10 mouse cellular contexts compared by ENCODE assay signal in the genomic region with DNA sequence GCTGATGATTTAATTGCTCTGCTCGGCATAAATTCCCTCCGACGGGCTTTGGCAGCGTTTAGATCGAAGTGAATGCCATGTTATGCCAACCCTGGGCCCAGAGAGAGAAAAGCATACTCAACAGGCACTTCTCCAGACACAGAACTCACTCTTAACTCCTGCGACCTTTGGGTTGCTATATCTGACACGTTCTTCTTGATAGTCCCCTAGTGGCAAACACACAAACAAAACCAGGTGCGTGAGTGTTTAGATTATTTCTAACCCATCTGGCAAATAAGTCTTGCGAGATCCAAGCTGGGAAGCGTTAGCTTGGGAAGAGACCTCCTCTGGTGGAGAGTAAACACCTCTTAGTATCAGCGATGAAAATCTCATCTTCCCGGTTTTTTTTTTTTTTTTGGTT. TPM values are rescaled to one million over a fixed set of nuclear protein-coding genes. Genes with fewer than 3 reads are reported as not detected.
A peak's percentile ranks its signal among the peaks of the same experiment; 100 is the strongest.
DNase-seq lines count a peak whose midpoint lies in the region; ATAC-seq and TF ChIP-seq lines count a peak whose summit lies in the region.
"Had no signal": no experiment of that assay in that cellular context is flagged by ENCODE, and none has a peak within 500 bp of the region (broad histone marks: within the 10 kb centered on the region; RNA-seq: fewer than 3 reads in every experiment).

No protein-coding gene starts in this region.

- H3K4me3 ChIP-seq in heart, embryonic 14.5 days (ENCODE audit: control insufficient read depth in 1 of 2, insufficient read depth in 1 of 2, low read depth in 1 of 2, low read length in 2 of 2), result peak overlapping the region; percentile 46 to 48
- H3K4me3 ChIP-seq in heart, adult 2 months, result no peak overlapping the region
- peak overlapping the region; percentile 48 for H3K4me3 ChIP-seq in hindbrain, embryonic 11.5 days (ENCODE audit: low read depth, low read length)
- H3K4me3 ChIP-seq in midbrain, embryonic 16.5 days (ENCODE audit: low read depth, low read length), result peak overlapping the region; percentile 72

- peaks cover 64% of the 10 kb centered on the region for H3K27me3 ChIP-seq in heart, embryonic 14.5 days (ENCODE audit: control insufficient read depth, insufficient read depth, low read length)
- H3K27me3 ChIP-seq in heart, adult 2 months (ENCODE audit: control insufficient read depth, insufficient read depth, low read length), result peaks cover 9% of the 10 kb centered on the region
- peaks cover 25% of the 10 kb centered on the region for H3K27me3 ChIP-seq in hindbrain, embryonic 11.5 days (ENCODE audit: control insufficient read depth, insufficient read depth, low read length)
- peaks cover 14% of the 10 kb centered on the region for H3K27me3 ChIP-seq in midbrain, embryonic 16.5 days (ENCODE audit: control insufficient read depth, insufficient read depth, low read depth, low read length)
- H3K27me3 ChIP-seq: CH12.LX had no signal

- no peak for DNase-seq in heart, adult 2 months
- DNase-seq in brain, adult 2 months (ENCODE audit: low read depth, low spot score), result peak; percentile 17
- DNase-seq in hindbrain, embryonic 11.5 days (ENCODE audit: low spot score), result peak; percentile 37
- DNase-seq in thymus, adult 18-20 months, result no peak
- no peak for DNase-seq in ovary, adult 18-20 months (ENCODE audit: low spot score)
- DNase-seq: thymus, postnatal 25 days had no signal

- peaks cover 4 to 7% of the 10 kb centered on the region in 2 experiments; a peak in 2 of 4 replicates for H3K4me1 ChIP-seq in heart, embryonic 14.5 days (ENCODE audit: control insufficient read depth in 2 of 2, insufficient read depth in 2 of 2, low read length in 2 of 2)
- no peaks in the 10 kb centered on the region for H3K4me1 ChIP-seq in heart, adult 2 months (ENCODE audit: control insufficient read depth, insufficient read depth, low read length)
- H3K4me1 ChIP-seq in hindbrain, embryonic 11.5 days (replicated peaks; ENCODE audit: control insufficient read depth, insufficient read depth, low read length), result 0 out of 2 replicates have a peak, but pooled peaks cover 2% of the 10 kb centered on the region
- peaks cover 5% of the 10 kb centered on the region for H3K4me1 ChIP-seq in midbrain, embryonic 16.5 days (ENCODE audit: control insufficient read depth, insufficient read depth, low read length)

- no peak overlapping the region for H3K27ac ChIP-seq in heart, embryonic 14.5 days (replicated peaks in 1 of 2; ENCODE audit: control insufficient read depth in 1 of 2, insufficient read depth in 1 of 2, low read depth in 2 of 2, low read length in 2 of 2)
- H3K27ac ChIP-seq in heart, adult 2 months, result no peak overlapping the region
- H3K27ac ChIP-seq in hindbrain, embryonic 11.5 days (ENCODE audit: low read depth, low read length), result no peak overlapping the region
- no peak overlapping the region for H3K27ac ChIP-seq in midbrain, embryonic 16.5 days (ENCODE audit: low read length)

- TF ChIP-seq EP300 in heart, adult 2 months (IDR thresholded peaks at IDR 0.05; ENCODE audit: insufficient read depth, low read depth, low read length), result no peak

- H3K4me2 ChIP-seq in heart, embryonic 14.5 days (ENCODE audit: low read length), result peak overlapping the region; percentile 93
- H3K4me2 ChIP-seq in hindbrain, embryonic 11.5 days (replicated peaks; ENCODE audit: low read depth, low read length), result peak overlapping the region; percentile 93
- H3K4me2 ChIP-seq in midbrain, embryonic 16.5 days (ENCODE audit: low read length), result peak overlapping the region; percentile 100

- H3K36me3 ChIP-seq in heart, embryonic 14.5 days (ENCODE audit: control insufficient read depth, insufficient read depth, low read length), result no peaks in the 10 kb centered on the region
- no peaks in the 10 kb centered on the region for H3K36me3 ChIP-seq in heart, adult 2 months (ENCODE audit: control insufficient read depth, insufficient read depth, low read length)
- H3K36me3 ChIP-seq in hindbrain, embryonic 11.5 days (ENCODE audit: control insufficient read depth, insufficient read depth, low read length), result no peaks in the 10 kb centered on the region
- no peaks in the 10 kb centered on the region for H3K36me3 ChIP-seq in midbrain, embryonic 16.5 days (ENCODE audit: control insufficient read depth, insufficient read depth, low read length)

- no peak for ATAC-seq in heart, embryonic 14.5 days (ENCODE audit: insufficient number of reproducible peaks, insufficient read depth, low FRiP score, low read depth)
- no peak for ATAC-seq in hindbrain, embryonic 11.5 days (ENCODE audit: low FRiP score)
- no peak for ATAC-seq in midbrain, embryonic 16.5 days
- no peak for ATAC-seq in granulocyte monocyte progenitor cell, adult 5-6 weeks (replicated peaks; ENCODE audit: poor library complexity, severe bottlenecking)

- TF ChIP-seq CTCF in heart, adult 2 months (IDR thresholded peaks at IDR 0.05), result no peak

- no peaks in the 10 kb centered on the region for H3K79me2 ChIP-seq in heart, adult 2 months (replicated peaks; ENCODE audit: control insufficient read depth, insufficient read depth, low read length)

- intact Hi-C loops in heart, adult 2 months (cut with DNase I), result no loop called here

- no peak for TF ChIP-seq POLR2A in heart, adult 2 months (IDR thresholded peaks at IDR 0.05; ENCODE audit: insufficient read depth, low read depth, low read length)

- WGBS in heart, embryonic 14.5 days, result 13% methylated on average over 12 of the region's 12 CpGs
- WGBS in heart, adult 2 months, result 10% methylated on average over 12 of the region's 12 CpGs
- WGBS in hindbrain, embryonic 11.5 days, result 16% methylated on average over 12 of the region's 12 CpGs
- WGBS in midbrain, embryonic 16.5 days, result 12% methylated on average over 12 of the region's 12 CpGs

- no peaks in the 10 kb centered on the region for H3K9me3 ChIP-seq in heart, embryonic 14.5 days (ENCODE audit: control insufficient read depth, low read length)
- H3K9me3 ChIP-seq in hindbrain, embryonic 11.5 days (ENCODE audit: control insufficient read depth, low read length), result no peaks in the 10 kb centered on the region
- no peaks in the 10 kb centered on the region for H3K9me3 ChIP-seq in midbrain, embryonic 16.5 days (replicated peaks; ENCODE audit: control insufficient read depth, low read length, poor library complexity, severe bottlenecking)

- H3K9ac ChIP-seq in heart, embryonic 14.5 days (ENCODE audit: low read length), result no peak overlapping the region
- H3K9ac ChIP-seq in heart, adult 2 months (ENCODE audit: low read depth, low read length), result no peak overlapping the region
- H3K9ac ChIP-seq in hindbrain, embryonic 11.5 days (ENCODE audit: low read depth, low read length), result no peak overlapping the region
- H3K9ac ChIP-seq in midbrain, embryonic 16.5 days (ENCODE audit: low read depth, low read length), result no peak overlapping the region

RNA-seq across cellular contexts. Expression of gene Bmp3, which starts 1.5 kb away (rescaled TPM):
- polyA plus RNA-seq in heart, embryonic 14.5 days (2014; fragmentation: Nextera tagmentation; extraction: Ambion mirVana), result 0.53 and 0.73 TPM in 2 replicates
- under 1 TPM; 0.43 to 0.57 TPM for total RNA-seq in heart, adult 2 months (2021)
- polyA plus RNA-seq in heart, adult 2 months (2012; rRNA removed), result 0.88 and 0.90 TPM in 2 replicates
- polyA plus RNA-seq in hindbrain, embryonic 11.5 days (2014; fragmentation: Nextera tagmentation; extraction: Ambion mirVana), result 1.3 and 2.1 TPM in 2 replicates
- 1.3 and 1.8 TPM in 2 replicates for polyA plus RNA-seq in midbrain, embryonic 16.5 days (2015; fragmentation: Nextera tagmentation; extraction: Ambion mirVana)
- total RNA-seq in granulocyte monocyte progenitor cell, adult 5-6 weeks (2014; fragmentation: Nextera tagmentation), result not detected in 2 replicates
- not detected in 2 replicates for total RNA-seq in granulocyte monocyte progenitor cell, adult 5-6 weeks (2017)
- total RNA-seq: CH12.LX had no signal

Comparison
In these comparisons a context has a peak if more than half of its experiments do, and no peak if none do; other contexts are left out.
1. DNase-seq: peak in brain, adult 2 months (single experiment) and hindbrain, embryonic 11.5 days (single experiment); none in heart, adult 2 months (0 of 2), thymus, adult 18-20 months (0 of 2) and ovary, adult 18-20 months (single experiment).
2. Peak in every context shown above with its lines, with median percentiles within 50 percentile points of each other: H3K4me2 ChIP-seq.